ENCODE assay signal across 9 mouse cellular contexts in genomic region chr8:123406786-123407185, GRCm38 (mm10). TPM values are rescaled to one million over a fixed set of nuclear protein-coding genes. Genes with fewer than 3 reads are reported as not detected.
DNase-seq lines count a peak whose midpoint lies in the region; ATAC-seq and TF ChIP-seq lines count a peak whose summit lies in the region.
"Had no signal": no experiment of that assay in that cellular context is flagged by ENCODE, and none has a peak within 500 bp of the region (broad histone marks: within the 10 kb centered on the region; RNA-seq: fewer than 3 reads in every experiment).

TSS of gene Mc1r (plus strand) at chr8:123407107.

- no peak within 1 kb of the TSS for H3K27ac ChIP-seq in intestine, embryonic 14.5 days (ENCODE audit: low read depth)
- H3K27ac ChIP-seq in intestine, embryonic 15.5 days: no peak within 1 kb of the TSS
- H3K27ac ChIP-seq in hindbrain, embryonic 12.5 days: no peak within 1 kb of the TSS
- no peak within 1 kb of the TSS for H3K27ac ChIP-seq in limb, embryonic 14.5 days (replicated peaks; ENCODE audit: low read depth, low read length)
- H3K27ac ChIP-seq in stomach, postnatal 0 days (replicated peaks): no peak within 1 kb of the TSS
- H3K27ac ChIP-seq: embryonic facial prominence, embryonic 13.5 days had no signal

- H3K27me3 ChIP-seq in intestine, embryonic 14.5 days (replicated peaks; ENCODE audit: control insufficient read depth, insufficient read depth, low read length): peaks cover 36% of the 10 kb centered on the region
- peaks cover 39% of the 10 kb centered on the region for H3K27me3 ChIP-seq in intestine, embryonic 15.5 days (replicated peaks)
- peaks cover 14% of the 10 kb centered on the region for H3K27me3 ChIP-seq in hindbrain, embryonic 12.5 days
- H3K27me3 ChIP-seq in limb, embryonic 14.5 days (ENCODE audit: control insufficient read depth, insufficient read depth, low read length): peaks cover 29% of the 10 kb centered on the region
- peaks cover 14% of the 10 kb centered on the region for H3K27me3 ChIP-seq in stomach, postnatal 0 days (ENCODE audit: control insufficient read depth, insufficient read depth, low read length)

- 10% methylated on average over 4 of the region's 4 CpGs for WGBS in intestine, embryonic 14.5 days
- WGBS in intestine, embryonic 15.5 days: 7% methylated on average over 4 of the region's 4 CpGs
- 10% methylated on average over 4 of the region's 4 CpGs for WGBS in hindbrain, embryonic 12.5 days
- WGBS in limb, embryonic 14.5 days: 12% methylated on average over 4 of the region's 4 CpGs
- 14% methylated on average over 4 of the region's 4 CpGs for WGBS in stomach, postnatal 0 days

- H3K4me2 ChIP-seq in intestine, embryonic 14.5 days (ENCODE audit: low read length): no peak within 1 kb of the TSS
- no peak within 1 kb of the TSS for H3K4me2 ChIP-seq in intestine, embryonic 15.5 days (replicated peaks)
- H3K4me2 ChIP-seq in hindbrain, embryonic 12.5 days (replicated peaks): 0 out of 2 replicates have a peak within 1 kb of the TSS, but pooled peaks have one; percentile 6
- no peak within 1 kb of the TSS for H3K4me2 ChIP-seq in limb, embryonic 14.5 days (replicated peaks; ENCODE audit: low read depth, low read length, severe bottlenecking)
- H3K4me2 ChIP-seq in stomach, postnatal 0 days (replicated peaks; ENCODE audit: low read depth): no peak within 1 kb of the TSS
- H3K4me2 ChIP-seq: embryonic facial prominence, embryonic 13.5 days had no signal

- no peak for TF ChIP-seq EP300 in stomach, postnatal 0 days (optimal IDR thresholded peaks at IDR 0.05)

- H3K36me3 ChIP-seq in intestine, embryonic 14.5 days (ENCODE audit: control insufficient read depth, insufficient read depth, low read length): peaks cover 19% of the 10 kb centered on the region
- peaks cover 6% of the 10 kb centered on the region; the same call in 1 of the 2 replicates for H3K36me3 ChIP-seq in intestine, embryonic 15.5 days
- peaks cover 23% of the 10 kb centered on the region for H3K36me3 ChIP-seq in hindbrain, embryonic 12.5 days
- H3K36me3 ChIP-seq in limb, embryonic 14.5 days (ENCODE audit: control insufficient read depth, insufficient read depth, low read length): peaks cover 15% of the 10 kb centered on the region
- peaks cover 3% of the 10 kb centered on the region; the same call in 1 of the 2 replicates for H3K36me3 ChIP-seq in stomach, postnatal 0 days (ENCODE audit: control insufficient read depth, insufficient read depth, low read length)

- ATAC-seq in intestine, embryonic 14.5 days (replicated peaks; ENCODE audit: low FRiP score, low TSS enrichment, low read depth): no peak
- ATAC-seq in intestine, embryonic 15.5 days: no peak
- no peak for ATAC-seq in hindbrain, embryonic 12.5 days (ENCODE audit: low FRiP score)
- ATAC-seq in limb, embryonic 14.5 days (ENCODE audit: low FRiP score, low read depth): no peak
- ATAC-seq in stomach, postnatal 0 days (ENCODE audit: low FRiP score, low TSS enrichment): no peak

- H3K4me1 ChIP-seq in intestine, embryonic 14.5 days (replicated peaks; ENCODE audit: control insufficient read depth, insufficient read depth, low read length): no peaks in the 10 kb centered on the region
- peaks cover 9% of the 10 kb centered on the region for H3K4me1 ChIP-seq in intestine, embryonic 15.5 days (replicated peaks)
- H3K4me1 ChIP-seq in hindbrain, embryonic 12.5 days: peaks cover 34% of the 10 kb centered on the region
- no peaks in the 10 kb centered on the region for H3K4me1 ChIP-seq in limb, embryonic 14.5 days (ENCODE audit: control insufficient read depth, insufficient read depth, low read length)
- no peaks in the 10 kb centered on the region for H3K4me1 ChIP-seq in stomach, postnatal 0 days (replicated peaks; ENCODE audit: control insufficient read depth, insufficient read depth)

- peak; percentile 83 for TF ChIP-seq CTCF in stomach, postnatal 0 days (IDR thresholded peaks at IDR 0.05; ENCODE audit: low read depth)

- H3K9me3 ChIP-seq in intestine, embryonic 14.5 days (ENCODE audit: control insufficient read depth, low read length): no peaks in the 10 kb centered on the region
- H3K9me3 ChIP-seq in intestine, embryonic 15.5 days: no peaks in the 10 kb centered on the region
- H3K9me3 ChIP-seq in hindbrain, embryonic 12.5 days (replicated peaks): no peaks in the 10 kb centered on the region
- H3K9me3 ChIP-seq in limb, embryonic 14.5 days (ENCODE audit: control insufficient read depth, low read length): no peaks in the 10 kb centered on the region
- H3K9me3 ChIP-seq in stomach, postnatal 0 days (ENCODE audit: control insufficient read depth, low read length): no peaks in the 10 kb centered on the region
- H3K9me3 ChIP-seq: embryonic facial prominence, embryonic 13.5 days had no signal

- peak; percentile 75 for DNase-seq in intestine, embryonic 14.5 days (ENCODE audit: low spot score)
- DNase-seq in adrenal gland, adult 18-20 months (ENCODE audit: low spot score in 2 of 2): peak; percentile 56 to 61
- DNase-seq in embryo, embryonic 11 days: peak; percentile 74
- peak; percentile 28 for DNase-seq in limb, embryonic 14.5 days (ENCODE audit: low spot score)
- DNase-seq in natural killer cell, adult 2 months (ENCODE audit: low spot score in 2 of 2): peak; percentile 41 to 65
- peak; percentile 67 for DNase-seq in stomach, postnatal 0 days (ENCODE audit: low spot score)

- no peak within 1 kb of the TSS for H3K9ac ChIP-seq in intestine, embryonic 14.5 days (ENCODE audit: low read length)
- H3K9ac ChIP-seq in intestine, embryonic 15.5 days: no peak within 1 kb of the TSS
- no peak within 1 kb of the TSS for H3K9ac ChIP-seq in hindbrain, embryonic 12.5 days
- H3K9ac ChIP-seq in limb, embryonic 14.5 days (ENCODE audit: low read depth, low read length, severe bottlenecking): no peak within 1 kb of the TSS
- no peak within 1 kb of the TSS for H3K9ac ChIP-seq in stomach, postnatal 0 days (ENCODE audit: low read length)
- H3K9ac ChIP-seq: embryonic facial prominence, embryonic 13.5 days had no signal

- no peak for TF ChIP-seq POLR2A in limb, embryonic 14.5 days (IDR thresholded peaks at IDR 0.05; ENCODE audit: borderline replicate concordance, extremely low read depth, insufficient read depth, insufficient read length)

- no peak within 1 kb of the TSS for H3K4me3 ChIP-seq in intestine, embryonic 14.5 days (ENCODE audit: low read depth, low read length)
- no peak within 1 kb of the TSS for H3K4me3 ChIP-seq in intestine, embryonic 15.5 days (replicated peaks)
- H3K4me3 ChIP-seq in hindbrain, embryonic 12.5 days: no peak within 1 kb of the TSS
- no peak within 1 kb of the TSS for H3K4me3 ChIP-seq in limb, embryonic 14.5 days (replicated peaks; ENCODE audit: low read length)
- H3K4me3 ChIP-seq in stomach, postnatal 0 days (ENCODE audit: low read depth, low read length): no peak within 1 kb of the TSS
- H3K4me3 ChIP-seq: embryonic facial prominence, embryonic 13.5 days had no signal

RNA-seq across cellular contexts. Expression of gene Mc1r, which starts in this region (rescaled TPM):
- polyA plus RNA-seq in intestine, embryonic 14.5 days (2014; fragmentation: Nextera tagmentation; extraction: Ambion mirVana): not detected in 2 replicates
- 0.04 TPM in 1 of 2 replicates, not detected in the other for polyA plus RNA-seq in intestine, embryonic 15.5 days (2015; fragmentation: Nextera tagmentation; extraction: Ambion mirVana)
- not detected for total RNA-seq in adrenal gland, adult 18-20 months (2021)
- 0.09 and 0.20 TPM in 2 replicates for polyA plus RNA-seq in hindbrain, embryonic 12.5 days (2016; fragmentation: Nextera tagmentation; extraction: Ambion mirVana)
- polyA plus RNA-seq in limb, embryonic 14.5 days (2012; rRNA removed): 0.05 and 0.12 TPM in 2 replicates
- 0.06 and 0.17 TPM in 2 replicates for polyA plus RNA-seq in limb, embryonic 14.5 days (2014; fragmentation: Nextera tagmentation; extraction: Ambion mirVana)
- 0.05 TPM in 1 of 2 replicates, not detected in the other for polyA plus RNA-seq in stomach, postnatal 0 days (2015; fragmentation: Nextera tagmentation; extraction: Ambion mirVana)

Comparison
In these comparisons a context has a peak if more than half of its experiments do, and no peak if none do; other contexts are left out.
1. Peak in DNase-seq in intestine, embryonic 14.5 days; RNA of the gene not detected or under 1 TPM.
2. Peak in DNase-seq in adrenal gland, adult 18-20 months; RNA of the gene not detected or under 1 TPM.
3. Peak in DNase-seq in limb, embryonic 14.5 days; RNA of the gene not detected or under 1 TPM.
4. Peak in DNase-seq in stomach, postnatal 0 days; RNA of the gene not detected or under 1 TPM.